Mouse (Mus musculus) hindbrain, embryonic 12.5 days (tissue): ENCODE measurements around the gene F2r. TPM values are rescaled to one million over a fixed set of nuclear protein-coding genes. Genes with fewer than 3 reads are reported as not detected.

Experiments used
- ATAC-seq: fragments of 200-750 bp; cut with Nextera tagmentation; 2 replicates; pipeline ENCODE4 v1.8.0; 2017; ENCODE audit warnings: moderate TSS enrichment; ENCODE audit not compliant: low FRiP score
- H3K27ac ChIP-seq: fragments of 300-500 bp; sonication (generic); 2 replicates; pipeline ENCODE4 v1.5.1; 2016; ENCODE audit warnings: mild to moderate bottlenecking
- H3K27me3 ChIP-seq: fragments of 300-500 bp; sonication (generic); 2 replicates; pipeline ENCODE4 v1.6.1; 2016; ENCODE audit warnings: mild to moderate bottlenecking
- H3K36me3 ChIP-seq: fragments of 300-500 bp; sonication (generic); 2 replicates; pipeline ENCODE4 v1.6.1; 2016; ENCODE audit warnings: mild to moderate bottlenecking
- H3K4me1 ChIP-seq: fragments of 300-500 bp; sonication (generic); 2 replicates; pipeline ENCODE4 v1.6.1; 2016
- H3K4me2 ChIP-seq: fragments of 300-500 bp; sonication (generic); replicated peaks from 2 replicates; pipeline ENCODE4 v1.6.1; 2016; ENCODE audit warnings: mild to moderate bottlenecking
- H3K4me3 ChIP-seq: fragments of 300-500 bp; sonication (generic); 2 replicates; pipeline ENCODE4 v1.5.1; 2016; ENCODE audit warnings: mild to moderate bottlenecking
- H3K9ac ChIP-seq: fragments of 300-500 bp; sonication (generic); 2 replicates; pipeline ENCODE4 v1.6.1; 2016; ENCODE audit warnings: mild to moderate bottlenecking, moderate library complexity
- H3K9me3 ChIP-seq: fragments of 300-500 bp; sonication (generic); replicated peaks from 2 replicates; pipeline ENCODE4 v1.6.1; 2016; ENCODE audit warnings: mild to moderate bottlenecking
- WGBS: fragments of 180-500 bp; shearing (Covaris S2); methylation state at CpG from one replicate; pipeline ENCODE4 v1.1.7; 2016; 5-methylcytosine and 5-hydroxymethylcytosine counted together
- polyA plus RNA-seq: library from polyadenylated mRNA; unstranded; fragments of >200 nt; fragmentation: Nextera tagmentation; extraction: Ambion mirVana; gene quantifications from 2 replicates; pipeline ENCODE4 v1.2.1, GENCODE M21; 2016

Gene F2r
- polyA plus RNA-seq, 1 experiment from 2014 or later = 102 TPM

DNA sequence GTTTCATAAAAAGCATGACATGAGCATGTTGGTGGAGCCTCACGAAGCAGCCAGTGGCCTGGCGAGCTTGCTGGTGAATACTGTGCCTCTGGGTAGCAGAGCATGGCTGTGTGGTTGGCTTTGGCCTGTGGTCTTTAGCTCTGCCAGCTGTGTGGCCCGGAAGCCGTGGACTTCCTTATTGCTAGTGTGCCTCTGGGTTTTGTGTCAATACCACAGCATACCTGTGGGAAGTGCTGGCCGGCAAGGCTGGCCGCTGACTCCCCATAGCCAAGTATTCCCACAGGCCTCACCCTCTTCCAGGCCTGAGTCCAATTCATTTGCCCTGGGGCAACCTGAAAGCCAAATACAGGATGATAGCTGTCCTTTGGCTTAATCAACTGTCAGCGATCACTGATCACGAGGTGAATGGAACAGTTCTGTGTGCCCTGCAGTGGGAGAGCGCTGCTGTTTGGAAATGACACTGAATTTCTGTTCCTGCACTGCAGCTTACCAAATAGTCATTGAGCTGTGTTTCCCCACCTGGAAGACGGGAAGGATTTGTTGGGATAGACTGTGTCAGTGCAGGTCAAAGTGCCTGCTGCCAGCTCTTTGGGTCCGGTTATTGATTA is 64.3 kb downstream of the F2r start:
- Histone ChIP-seq H3K4me2 (no peak overlapping the region), H3K36me3 (no peaks in the 10 kb centered on the region), H3K27ac (peak overlapping the region; percentile 1; the same call in 1 of the 2 replicates), H3K9me3 (no peaks in the 10 kb centered on the region), H3K4me3 (no peak overlapping the region), H3K27me3 (no peaks in the 10 kb centered on the region), H3K4me1 (peaks cover 6% of the 10 kb centered on the region; the same call in 1 of the 2 replicates), H3K9ac (no peak overlapping the region)
- ATAC-seq = no peak
- WGBS = 82% methylated on average over 11 of the region's 11 CpGs

Other genes with a start within 250 kb of the F2r start
- gene Aggf1, start 243.1 kb downstream of the F2r start, polyA plus RNA-seq = 51.3 and 52.8 TPM in 2 replicates
- 3.8 and 6.2 TPM in 2 replicates for gene Crhbp, start 173.6 kb downstream of the F2r start, polyA plus RNA-seq
- gene S100z, start 139.8 kb downstream of the F2r start, polyA plus RNA-seq = not detected in 2 replicates
- 0.21 and 0.25 TPM in 2 replicates for gene F2rl1, start 93.3 kb downstream of the F2r start, polyA plus RNA-seq
- gene F2rl2, start 78.4 kb upstream of the F2r start, polyA plus RNA-seq = 1.1 and 1.4 TPM in 2 replicates